Mouse (Mus musculus) induced T-regulatory cell, adult 2 months (primary cell): ENCODE results near the gene Gprin1.
A peak's percentile ranks its signal among the peaks of the same experiment; 100 is the strongest.
"Not testable (repeated sequence)": the region's sequence is repeated elsewhere in the genome, so short reads cannot be mapped to it uniquely, and the experiment has no call there.

Experiments used
- DNase-seq: peaks from one replicate; pipeline ENCODE4 v3.0.0-alpha.2; 2012; ENCODE audit warnings: low read depth

Gene Gprin1

GRCm38 (mm10) chr13:54749864-54750411 lies at the start of gene Gprin1:
Gene Gprin1 (minus strand): TSS chr13:54749874.
- DNase-seq = peak; percentile 10

DNA sequence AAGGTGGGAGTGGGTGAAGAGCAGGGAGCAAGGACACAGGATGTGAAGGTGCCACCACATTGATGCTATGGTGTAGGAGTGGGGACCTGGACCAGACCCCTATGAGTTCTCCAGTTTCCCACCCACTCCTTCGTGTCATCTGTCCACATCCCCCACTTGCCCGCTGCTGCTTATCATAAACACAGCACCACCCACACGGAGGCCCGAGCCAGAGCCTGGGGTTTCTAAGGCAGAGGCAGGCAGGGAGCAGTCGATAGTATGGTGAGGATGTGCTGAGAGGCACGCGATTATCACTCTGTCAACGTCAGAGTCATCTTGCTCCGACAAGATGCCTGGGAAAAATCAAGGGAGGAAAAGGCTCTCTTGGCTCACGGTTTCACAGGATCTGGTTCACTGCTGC lies 49.1 kb upstream of the Gprin1 start:
- no peak for DNase-seq

DNA sequence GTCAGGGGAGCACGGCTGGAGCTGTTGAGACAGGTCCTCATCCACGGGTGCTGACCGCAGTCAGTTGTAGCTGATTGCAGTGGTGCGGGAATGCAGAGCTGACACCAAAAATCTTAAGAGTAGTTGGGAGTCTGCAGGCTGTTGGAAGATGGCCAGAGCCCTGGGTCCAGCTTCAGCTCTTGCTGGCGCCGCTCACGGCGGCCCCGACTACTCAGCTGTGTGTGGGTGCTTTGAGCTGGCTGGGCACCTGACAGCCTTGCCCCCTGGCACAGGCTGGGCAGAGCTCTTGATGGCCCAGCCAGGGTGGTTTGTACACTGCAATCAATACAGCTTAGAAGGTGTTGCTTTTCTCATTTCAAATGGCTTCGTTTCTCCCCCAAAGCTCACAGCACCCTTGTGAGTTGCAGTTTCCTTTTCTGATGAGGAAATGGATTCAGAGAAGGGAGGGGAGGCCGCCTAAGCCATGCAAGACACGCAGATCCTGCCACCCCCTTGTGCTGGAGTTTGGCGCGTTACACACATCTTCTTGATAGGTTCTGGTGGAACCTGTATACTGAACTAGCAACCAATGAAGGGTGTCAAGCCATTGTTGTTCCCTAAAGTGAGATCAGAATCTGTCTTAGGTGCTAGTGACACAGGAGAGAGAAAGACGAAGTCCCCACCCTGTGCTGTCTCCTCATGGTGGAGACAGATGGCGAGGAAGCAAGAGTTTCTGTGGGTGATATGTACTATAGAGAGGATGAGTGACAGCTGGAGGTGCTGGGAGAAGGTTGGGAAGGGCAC lies 48.4 kb upstream of the Gprin1 start:
- no peak for DNase-seq

DNA sequence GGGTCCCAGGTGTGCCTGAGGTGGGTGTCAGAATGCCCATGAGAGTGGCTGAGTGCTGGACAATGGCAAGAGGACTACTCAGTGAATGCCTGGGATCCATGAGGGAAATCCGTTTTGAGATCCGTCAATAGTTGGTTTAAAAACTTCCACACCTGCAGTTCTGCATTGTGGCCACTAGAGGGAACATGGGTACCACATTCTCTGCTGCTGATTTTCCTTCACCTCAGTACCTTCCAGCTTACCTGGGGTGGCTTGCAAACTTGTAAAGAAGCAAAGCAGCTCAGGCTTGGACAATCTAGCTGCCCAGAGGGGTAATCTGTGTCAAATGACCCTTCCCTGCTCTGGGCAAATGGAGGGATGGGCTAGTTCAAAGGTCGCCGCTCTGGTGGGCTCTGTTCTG lies 47.7 kb upstream of the Gprin1 start:
- DNase-seq = peak; percentile 65

DNA sequence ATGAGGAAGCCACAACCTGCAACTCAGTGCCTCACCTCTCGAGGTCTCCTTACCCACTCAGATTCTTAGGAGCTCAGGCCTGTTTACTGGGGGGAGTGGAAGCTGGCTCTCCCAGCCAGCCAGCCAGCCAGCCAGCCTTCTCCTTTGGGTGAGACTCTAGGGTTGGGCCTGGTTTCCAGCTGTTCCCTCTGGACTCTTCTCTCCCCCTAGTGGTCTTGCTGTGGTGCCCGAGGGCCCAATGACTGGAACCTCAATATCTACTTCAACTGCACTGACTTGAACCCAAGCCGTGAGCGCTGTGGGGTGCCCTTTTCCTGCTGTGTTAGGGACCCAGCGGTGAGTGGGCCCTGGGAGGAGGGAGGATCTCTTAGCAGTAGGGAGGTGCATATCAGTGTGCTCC lies 45.2 kb upstream of the Gprin1 start:
- no peak for DNase-seq

DNA sequence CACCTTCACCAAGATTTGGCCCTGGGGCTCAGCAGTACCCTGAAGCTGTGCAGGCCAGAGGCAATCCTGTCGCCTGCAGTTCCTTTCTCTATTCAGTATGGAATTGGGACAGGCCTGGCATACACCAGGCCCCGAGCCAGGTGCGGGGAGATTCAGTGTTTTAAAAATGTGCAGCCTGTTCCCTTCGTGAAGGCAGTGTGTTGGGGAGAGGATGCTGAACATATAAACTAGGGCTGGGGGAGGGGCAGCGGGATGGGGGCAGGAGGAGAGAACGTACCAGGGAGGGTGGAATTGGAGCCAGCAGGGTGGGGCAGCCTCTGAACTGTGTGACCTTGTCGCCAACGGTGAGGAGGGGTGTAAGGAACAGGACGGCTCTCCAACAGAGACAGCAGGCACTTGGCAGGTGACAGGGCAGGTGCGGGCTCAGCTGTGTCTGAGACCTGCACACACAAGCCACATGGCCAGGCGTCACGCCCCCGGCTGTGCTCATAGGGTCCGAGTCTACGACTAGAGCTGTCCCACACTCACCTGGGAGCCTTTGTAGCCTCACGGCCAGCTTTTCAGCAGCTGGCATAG lies 44.4 kb upstream of the Gprin1 start:
- DNase-seq = no peak

- DNase-seq = peak; percentile 43
Observed at GRCm38 (mm10) chr13:54792259-54793230, 42.9 kb upstream of the Gprin1 start.

DNA sequence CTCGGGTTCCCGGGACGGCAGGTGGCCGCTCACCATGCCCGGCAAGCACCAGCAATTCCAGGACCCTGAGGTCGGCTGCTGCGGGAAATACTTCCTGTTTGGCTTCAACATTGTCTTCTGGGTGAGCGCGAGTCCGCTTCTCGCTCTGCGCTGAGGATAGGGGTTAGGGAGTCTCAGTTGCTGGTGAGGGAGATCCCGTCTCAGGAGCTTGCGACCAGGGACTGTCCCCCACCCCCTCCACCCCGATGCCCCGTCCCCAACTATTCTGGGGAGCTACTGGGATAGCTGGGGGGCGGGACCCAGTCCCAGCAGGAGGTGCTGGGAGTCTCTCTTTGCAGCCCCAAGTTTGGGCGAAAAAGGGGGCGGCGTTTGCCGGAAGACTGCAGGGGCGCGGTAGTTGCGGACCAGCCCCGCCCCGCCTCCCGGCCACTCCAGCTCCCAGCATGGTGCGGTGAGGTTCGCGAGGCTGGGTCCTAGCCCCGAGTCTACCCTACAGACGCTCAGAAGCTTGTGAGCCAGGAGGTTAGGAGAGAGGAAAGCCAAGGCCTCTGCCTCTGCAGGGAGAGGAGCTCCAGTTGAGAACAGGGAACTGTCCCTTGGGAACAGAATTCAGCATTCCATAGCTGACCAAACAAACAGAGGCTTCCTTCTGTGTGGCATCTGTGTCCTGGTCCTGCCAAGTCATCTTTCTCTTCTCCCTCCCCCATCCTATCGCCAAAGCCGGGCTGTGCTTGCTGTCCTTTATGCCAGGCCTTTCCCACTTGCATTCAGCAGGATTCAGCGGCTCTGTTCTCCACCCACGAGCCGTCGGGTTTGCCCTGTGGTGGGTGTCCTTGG lies 40.1 kb upstream of the Gprin1 start:
- DNase-seq = peak; percentile 56

- DNase-seq = peak; percentile 95
Observed at GRCm38 (mm10) chr13:54788740-54789560, 39.3 kb upstream of the Gprin1 start, which contains the start of gene Tspan17. Gene Tspan17 (plus strand): TSS chr13:54789377.

- DNase-seq = not testable (repeated sequence)
Observed at GRCm38 (mm10) chr13:54787591-54787990, 37.9 kb upstream of the Gprin1 start.

DNA sequence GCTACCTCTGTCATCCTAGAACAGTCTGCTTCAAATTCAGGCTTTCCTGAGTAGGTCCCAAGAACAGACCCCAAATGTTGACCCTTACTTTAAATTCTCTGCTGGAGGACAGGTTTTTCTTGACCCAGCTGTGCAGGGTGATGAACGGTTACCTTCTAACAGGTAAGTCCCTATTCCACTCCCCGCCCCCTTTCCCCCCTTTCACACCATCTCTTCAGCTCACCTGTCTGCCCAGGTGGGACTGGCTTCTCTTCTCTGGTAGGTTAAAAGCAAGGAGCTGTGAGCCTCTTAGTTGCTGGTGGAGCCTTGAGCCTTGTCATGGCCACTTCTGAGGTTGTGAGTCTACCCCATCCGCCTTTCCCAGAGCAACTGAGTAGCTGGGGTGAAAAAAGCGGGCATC lies 34.0 kb upstream of the Gprin1 start, which contains the start of gene Eif4e1b:
Gene Eif4e1b (plus strand): TSS at position 301 of the 400 bp plus-strand sequence.
- no peak for DNase-seq

GRCm38 (mm10) chr13:54783235-54783634 lies 33.6 kb upstream of the Gprin1 start:
- no peak for DNase-seq

DNA sequence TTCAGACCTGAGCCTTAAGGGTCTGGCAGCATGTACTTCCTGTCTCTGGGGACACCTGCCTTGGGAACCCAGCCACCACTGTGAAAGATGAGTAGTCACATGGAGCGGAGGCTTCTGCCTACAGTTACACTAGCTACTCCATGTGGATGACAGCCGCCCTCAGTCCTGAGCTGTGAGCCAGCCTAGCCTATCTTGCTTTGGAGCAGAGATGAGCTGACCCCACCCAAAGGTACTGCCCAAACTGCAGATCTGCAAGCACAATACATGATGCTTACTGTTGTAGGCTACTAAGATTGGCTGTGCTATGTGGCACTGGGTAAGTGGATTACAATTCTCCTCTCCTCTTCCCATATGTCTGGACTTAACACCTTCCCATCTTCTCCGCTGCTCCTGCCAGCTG lies 31.4 kb upstream of the Gprin1 start:
- DNase-seq = no peak

DNA sequence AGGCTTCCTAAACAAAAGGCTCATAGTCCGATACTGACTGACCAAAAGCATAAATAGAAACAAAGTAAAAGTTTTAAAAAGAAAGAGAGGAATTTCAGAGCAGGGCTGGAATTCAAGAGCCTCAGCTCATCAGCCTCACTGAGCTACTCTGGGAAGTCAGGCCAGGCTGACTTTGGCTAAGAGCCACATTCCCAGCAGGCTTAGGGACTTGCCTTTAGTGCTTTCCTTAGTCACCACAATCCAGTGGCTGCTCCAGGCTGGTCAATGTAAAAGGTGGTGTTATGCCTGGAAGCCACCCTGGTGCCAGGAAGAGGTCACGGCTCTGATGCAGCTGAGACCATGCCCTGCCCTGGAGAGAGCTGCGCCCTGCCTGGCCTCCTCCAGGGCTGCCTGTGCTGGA lies 30.9 kb upstream of the Gprin1 start:
- DNase-seq = no peak

DNA sequence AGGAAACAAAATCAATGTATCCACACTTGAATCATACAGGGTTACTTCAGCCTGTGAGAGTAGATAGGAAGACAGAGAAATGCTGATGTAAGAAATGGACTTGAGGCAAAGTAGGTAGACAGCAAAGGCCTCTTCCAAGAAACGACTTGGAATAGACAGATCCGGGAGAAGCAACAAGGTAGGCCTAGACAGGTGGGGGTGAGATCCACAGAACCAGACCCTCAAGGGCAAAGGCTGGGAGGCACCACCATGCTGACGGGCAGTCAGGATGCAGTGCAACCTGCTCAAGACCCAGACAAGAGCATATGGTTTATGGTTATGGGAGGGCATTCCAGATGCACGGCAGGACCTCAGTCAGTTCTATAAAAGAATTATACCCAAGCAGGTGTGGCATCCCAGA lies 17.3 kb upstream of the Gprin1 start:
- DNase-seq = no peak

- peak; percentile 76 for DNase-seq
Observed at GRCm38 (mm10) chr13:54766192-54766768, 16.6 kb upstream of the Gprin1 start, which contains the start of gene Sncb. Gene Sncb (minus strand): TSS chr13:54766595.

DNA sequence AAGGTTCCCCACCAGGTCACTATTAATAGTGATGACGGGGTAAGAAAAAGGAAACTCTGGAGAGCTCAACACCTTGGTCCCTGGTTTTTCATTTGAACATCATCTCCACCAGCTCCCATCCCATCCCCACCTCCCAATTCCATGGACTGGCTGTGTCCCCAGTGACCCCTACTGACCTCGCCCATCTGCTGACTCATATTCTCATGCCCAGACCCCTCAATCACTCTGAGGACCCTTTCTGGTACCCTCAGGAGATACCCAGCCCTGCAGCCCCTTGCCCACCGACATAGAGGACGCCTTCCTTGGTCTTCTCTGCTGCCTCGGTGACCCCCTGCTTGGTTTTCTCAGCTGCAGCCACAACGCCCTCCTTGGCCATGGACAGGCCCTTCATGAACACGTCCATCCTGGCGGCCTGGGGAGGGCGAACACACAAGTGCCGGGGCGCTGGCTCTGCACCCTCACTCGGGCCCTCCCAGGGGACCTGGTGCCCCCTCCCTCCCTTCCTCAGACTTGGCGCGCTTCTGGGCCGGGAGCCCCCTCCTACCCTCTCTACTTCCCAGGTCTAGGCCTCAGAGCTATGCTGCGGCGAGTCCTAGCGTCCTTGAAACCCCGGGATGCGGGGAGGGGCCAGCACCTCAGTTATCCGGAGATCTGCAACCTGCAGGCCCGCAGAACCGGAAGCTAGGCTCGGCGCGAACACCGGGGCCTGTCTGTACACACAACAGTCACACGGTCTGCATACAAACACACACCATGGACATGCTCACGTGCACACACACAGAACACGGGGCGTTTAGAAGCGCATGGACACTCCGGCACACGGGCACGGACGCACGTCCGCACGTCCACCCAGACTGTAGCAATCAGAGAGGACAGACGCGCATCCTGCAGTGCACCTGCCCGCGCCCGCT lies 15.9 kb upstream of the Gprin1 start:
- peak; percentile 50 for DNase-seq

GRCm38 (mm10) chr13:54760906-54761305 lies 11.2 kb upstream of the Gprin1 start:
- no peak for DNase-seq
